Mouse (Mus musculus) urinary bladder, postnatal 25 days (tissue): ENCODE results near the gene Msh4.

Experiments used
- DNase-seq: peaks from one replicate; pipeline ENCODE4 v3.0.0; 2022; ENCODE audit warnings: low spot score

Gene Msh4

DNA sequence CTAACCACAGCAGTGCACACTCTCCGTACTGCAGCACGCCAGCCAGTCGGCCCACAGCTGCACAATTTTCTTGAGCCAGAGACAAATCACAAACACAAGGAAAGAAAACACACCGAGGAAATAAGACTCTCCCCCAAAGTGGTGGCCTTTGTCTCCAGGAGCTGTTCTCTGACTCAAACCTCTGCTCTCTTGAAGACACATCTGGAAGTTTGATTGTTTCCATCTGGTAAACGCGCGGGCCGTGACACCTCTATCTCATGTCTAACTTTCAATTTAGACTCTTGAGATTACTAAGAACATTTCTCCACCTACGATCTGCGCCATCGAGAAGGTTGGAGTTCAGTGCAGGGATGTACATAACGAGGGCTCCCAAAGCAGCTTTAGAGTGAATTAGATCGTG lies 97.5 kb downstream of the Msh4 start:
- DNase-seq: no peak

GRCm38 (mm10) chr3:153807444-153808149 lies 98.3 kb downstream of the Msh4 start:
- DNase-seq: no peak
